Mouse (Mus musculus) lung, postnatal 0 days (tissue): ENCODE measurements around the gene Hist1h3a.

Source experiments
- CTCF ChIP-seq: IDR thresholded peaks from 2 replicates; pipeline ENCODE4 v1.5.1; 2016; ENCODE audit warnings: antibody characterized with exemption, mild to moderate bottlenecking
- EP300 ChIP-seq: IDR thresholded peaks from 2 replicates; pipeline ENCODE4 v1.6.1; 2016; ENCODE audit warnings: antibody characterized with exemption, mild to moderate bottlenecking, control low read depth

GRCm38 (mm10) chr13:23768834-23769397 is 6.7 kb upstream of the Hist1h3a start:
- no peak for TF ChIP-seq EP300
- no peak for TF ChIP-seq CTCF
